Mouse (Mus musculus) midbrain, postnatal 0 days (tissue): Measurements from ENCODE around the gene Ccdc82. TPM values are rescaled to one million over a fixed set of nuclear protein-coding genes. Genes with fewer than 3 reads are reported as not detected.

Experiments
- ATAC-seq: fragments of 200-750 bp; cut with Nextera tagmentation; 2 replicates; pipeline ENCODE4 v1.8.0; 2017; ENCODE audit warnings: moderate number of reproducible peaks, mild to moderate bottlenecking, moderate TSS enrichment, moderate library complexity; ENCODE audit not compliant: low FRiP score
- DNase-seq: peaks from one replicate; pipeline ENCODE4 v3.0.0-alpha.2; 2015; ENCODE audit warnings: low spot score
- H3K27ac ChIP-seq: fragments of 300-500 bp; sonication (generic); 2 replicates; pipeline ENCODE4 v1.5.1; 2014; ENCODE audit warnings: low read depth, mild to moderate bottlenecking, low read length, mixed read lengths
- H3K27me3 ChIP-seq: fragments of 300-500 bp; sonication (generic); 2 replicates; pipeline ENCODE4 v1.6.1; 2014; ENCODE audit warnings: low read length, control low read depth, mixed read lengths; ENCODE audit not compliant: insufficient read depth
- H3K36me3 ChIP-seq: fragments of 300-500 bp; sonication (generic); 2 replicates; pipeline ENCODE4 v1.6.1; 2014; ENCODE audit warnings: low read length, control low read depth, mixed read lengths; ENCODE audit not compliant: insufficient read depth
- H3K4me1 ChIP-seq: fragments of 300-500 bp; sonication (generic); 2 replicates; pipeline ENCODE4 v1.6.1; 2014; ENCODE audit warnings: mild to moderate bottlenecking, control low read depth, antibody characterized with exemption, low read length, mixed read lengths; ENCODE audit not compliant: insufficient read depth
- H3K4me2 ChIP-seq: fragments of 300-500 bp; sonication (generic); 2 replicates; pipeline ENCODE4 v1.6.1; 2014; ENCODE audit warnings: low read depth, mild to moderate bottlenecking, low read length, mixed read lengths; ENCODE audit not compliant: poor library complexity, severe bottlenecking
- H3K4me3 ChIP-seq: fragments of 300-500 bp; sonication (generic); 2 replicates; pipeline ENCODE4 v1.5.1; 2014; ENCODE audit warnings: low read depth, mild to moderate bottlenecking, low read length, moderate library complexity
- H3K9ac ChIP-seq: fragments of 300-500 bp; sonication (generic); replicated peaks from 2 replicates; pipeline ENCODE4 v1.6.1; 2014; ENCODE audit warnings: mild to moderate bottlenecking, low read length, moderate library complexity, mixed read lengths; ENCODE audit not compliant: poor library complexity, severe bottlenecking
- H3K9me3 ChIP-seq: fragments of 300-500 bp; sonication (generic); 2 replicates; pipeline ENCODE4 v1.6.1; 2016; ENCODE audit warnings: low read length, control low read depth
- CTCF ChIP-seq: IDR thresholded peaks from 2 replicates; pipeline ENCODE4 v1.5.1; 2016; ENCODE audit warnings: antibody characterized with exemption, mild to moderate bottlenecking
- WGBS: fragments of 180-500 bp; shearing (Covaris S2); extraction: QIAGEN DNeasy Blood & Tissue Kit; methylation state at CpG from one replicate; pipeline ENCODE4 v1.1.7; 2014; 5-methylcytosine and 5-hydroxymethylcytosine counted together
- polyA plus RNA-seq: library from polyadenylated mRNA; unstranded; fragments of >200 nt; fragmentation: Nextera tagmentation; extraction: Ambion mirVana; gene quantifications from 2 replicates; pipeline ENCODE4 v1.2.1, GENCODE M21; 2015
- total RNA-seq: library from RNA; depleted of rRNA; stranded (reverse); fragments of >200 nt; gene quantifications from 2 replicates; pipeline ENCODE4 v1.2.3, GENCODE M21; 2014

The Ccdc82 gene
- total and polyA plus RNA-seq, 2 experiments from 2014 or later = 11.8 to 20.2 TPM

DNA sequence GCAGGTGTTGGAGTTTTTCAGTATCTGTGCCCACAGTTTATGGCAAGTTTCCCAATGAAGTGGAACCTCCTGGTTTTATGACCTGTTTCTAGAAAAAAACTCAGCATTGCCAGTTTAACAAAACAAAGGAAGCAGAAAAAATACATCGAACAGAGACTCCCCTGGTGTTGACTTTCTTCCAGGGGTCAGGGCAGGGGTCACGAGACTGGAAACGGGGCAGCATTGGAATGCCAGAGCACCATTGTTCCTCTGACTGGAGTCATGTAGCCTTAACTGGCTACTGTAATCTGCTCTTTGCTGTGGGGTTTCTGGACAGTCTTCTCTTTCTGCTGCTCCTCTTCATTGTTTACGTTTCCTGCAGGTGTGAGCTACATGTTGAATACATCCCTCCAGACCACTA is 16.2 kb upstream of the Ccdc82 start:
- DNase-seq (no peak), ATAC-seq (no peak)
- Histone ChIP-seq H3K36me3 (no peaks in the 10 kb centered on the region), H3K27ac (no peak overlapping the region), H3K27me3 (no peaks in the 10 kb centered on the region), H3K4me3 (no peak overlapping the region), H3K9me3 (no peaks in the 10 kb centered on the region), H3K4me2 (no peak overlapping the region), H3K4me1 (no peaks in the 10 kb centered on the region), H3K9ac (no peak overlapping the region)
- TF ChIP-seq CTCF = no peak
- WGBS = 6% methylated on average over 4 of the region's 4 CpGs

GRCm38 (mm10) chr9:13231545-13232216 is 15.1 kb upstream of the Ccdc82 start:
- ATAC-seq = peak; percentile 63; the same call in 1 of the 2 replicates
- H3K4me1 ChIP-seq = no peaks in the 10 kb centered on the region
- peak; percentile 93 for TF ChIP-seq CTCF
- no peak overlapping the region for H3K27ac ChIP-seq
- H3K27me3 ChIP-seq = no peaks in the 10 kb centered on the region
- no peak overlapping the region for H3K4me2 ChIP-seq
- H3K36me3 ChIP-seq = no peaks in the 10 kb centered on the region
- WGBS = 22% methylated on average over 5 of the region's 5 CpGs
- H3K9me3 ChIP-seq = no peaks in the 10 kb centered on the region
- no peak overlapping the region for H3K9ac ChIP-seq
- no peak overlapping the region for H3K4me3 ChIP-seq
- DNase-seq = peak; percentile 81

DNA sequence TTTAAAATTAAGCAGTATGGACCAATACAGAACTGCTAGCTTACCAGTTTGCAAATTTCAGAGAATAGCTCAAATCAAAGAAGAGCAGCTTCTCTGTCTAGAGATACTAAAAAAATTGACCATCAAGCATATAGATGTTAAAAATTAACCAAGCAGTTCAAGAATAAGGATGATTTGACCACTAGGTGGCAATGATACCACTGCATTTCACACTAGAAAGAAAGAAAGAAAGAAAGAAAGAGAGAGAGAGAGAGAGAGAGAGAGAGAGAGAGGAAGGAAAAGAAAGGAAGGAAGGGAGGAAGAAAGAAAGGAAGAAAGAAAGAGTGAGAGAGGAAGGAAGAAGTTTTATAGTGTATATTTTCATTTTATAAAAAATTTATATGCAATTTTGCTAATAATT is 4.4 kb upstream of the Ccdc82 start:
- DNase-seq (peak; percentile 61), ATAC-seq (no peak)
- no peaks in the 10 kb centered on the region for H3K27me3 ChIP-seq
- H3K27ac ChIP-seq = no peak overlapping the region
- no peaks in the 10 kb centered on the region for H3K9me3 ChIP-seq
- no peak overlapping the region for H3K4me3 ChIP-seq
- H3K4me2 ChIP-seq = no peak overlapping the region
- peak; percentile 78 for TF ChIP-seq CTCF
- no peak overlapping the region for H3K9ac ChIP-seq
- peaks cover 12% of the 10 kb centered on the region; the same call in 1 of the 2 replicates for H3K4me1 ChIP-seq
- no peaks in the 10 kb centered on the region for H3K36me3 ChIP-seq

DNA sequence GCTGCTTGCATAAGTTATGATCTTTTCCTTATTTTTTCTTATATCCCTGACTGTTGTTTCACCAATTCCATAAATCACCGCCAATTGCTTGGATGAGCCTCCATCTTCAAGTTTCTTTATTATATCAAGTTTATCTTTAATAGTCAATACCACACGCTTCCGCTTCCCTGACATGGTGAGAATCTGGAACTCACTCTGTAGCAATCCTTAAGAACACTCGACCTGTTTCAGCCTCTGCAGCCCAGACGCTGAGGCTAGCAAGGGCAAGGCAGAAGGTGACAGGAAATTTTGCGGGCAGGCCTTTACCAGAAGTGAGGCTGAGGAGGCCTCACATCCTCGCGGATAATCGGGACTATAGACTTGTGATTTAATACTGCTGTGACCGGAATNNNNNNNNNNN is 1.3 kb upstream of the Ccdc82 start, which contains the start of gene Jrkl:
TSS of gene Jrkl (minus strand) at position 349 of the 400 bp plus-strand sequence.
- WGBS = 7% methylated on average over 10 of the region's 10 CpGs
- ATAC-seq = no peak

GRCm38 (mm10) chr9:13248104-13248503 is 1.3 kb downstream of the Ccdc82 start:
- no peak overlapping the region for H3K27ac ChIP-seq
- WGBS = 94% methylated on average over 4 of the region's 4 CpGs

More for the DNA sequence above, 1.3 kb upstream of the Ccdc82 start, which contains the start of gene Jrkl:
- Histone ChIP-seq H3K4me1 (peaks cover 16% of the 10 kb centered on the region; the same call in 1 of the 2 replicates), H3K27me3 (no peaks in the 10 kb centered on the region), H3K4me3 (peak within 1 kb of the TSS; percentile 66), H3K9ac (peak within 1 kb of the TSS; percentile 64), H3K4me2 (peak within 1 kb of the TSS; percentile 58), H3K36me3 (no peaks in the 10 kb centered on the region), H3K27ac (peak within 1 kb of the TSS; percentile 65), H3K9me3 (no peaks in the 10 kb centered on the region)
- no peak for TF ChIP-seq CTCF
- peak; percentile 38 for DNase-seq

GRCm38 (mm10) chr9:13251251-13251650 is 4.5 kb downstream of the Ccdc82 start:
- DNase-seq (no peak), ATAC-seq (no peak)
- H3K9me3 ChIP-seq = no peaks in the 10 kb centered on the region
- TF ChIP-seq CTCF = no peak
- H3K4me1 ChIP-seq = peaks cover 5% of the 10 kb centered on the region; the same call in 1 of the 2 replicates
- no peak overlapping the region for H3K9ac ChIP-seq
- H3K4me2 ChIP-seq = no peak overlapping the region
- 91% methylated on average over 2 of the region's 2 CpGs for WGBS
- H3K36me3 ChIP-seq = no peaks in the 10 kb centered on the region
- H3K27ac ChIP-seq = no peak overlapping the region
- no peak overlapping the region for H3K4me3 ChIP-seq
- no peaks in the 10 kb centered on the region for H3K27me3 ChIP-seq

More at GRCm38 (mm10) chr9:13248104-13248503, 1.3 kb downstream of the Ccdc82 start:
- Histone ChIP-seq H3K9ac (no peak overlapping the region), H3K4me2 (0 out of 2 replicates have a peak overlapping the region, but pooled peaks have one; percentile 75), H3K4me3 (no peak overlapping the region), H3K4me1 (peaks cover 16% of the 10 kb centered on the region; the same call in 1 of the 2 replicates), H3K9me3 (no peaks in the 10 kb centered on the region), H3K36me3 (no peaks in the 10 kb centered on the region), H3K27me3 (no peaks in the 10 kb centered on the region)
- TF ChIP-seq CTCF = no peak
- DNase-seq (no peak), ATAC-seq (no peak)
